Mouse (Mus musculus) hindbrain, embryonic 12.5 days (tissue): ENCODE data around the gene Polr3a. TPM values are rescaled to one million over a fixed set of nuclear protein-coding genes. Genes with fewer than 3 reads are reported as not detected.

Experiments used
- ATAC-seq: fragments of 200-750 bp; cut with Nextera tagmentation; 2 replicates; pipeline ENCODE4 v1.8.0; 2017; ENCODE audit warnings: moderate TSS enrichment; ENCODE audit not compliant: low FRiP score
- H3K27ac ChIP-seq: fragments of 300-500 bp; sonication (generic); 2 replicates; pipeline ENCODE4 v1.5.1; 2016; ENCODE audit warnings: mild to moderate bottlenecking
- H3K27me3 ChIP-seq: fragments of 300-500 bp; sonication (generic); 2 replicates; pipeline ENCODE4 v1.6.1; 2016; ENCODE audit warnings: mild to moderate bottlenecking
- H3K36me3 ChIP-seq: fragments of 300-500 bp; sonication (generic); 2 replicates; pipeline ENCODE4 v1.6.1; 2016; ENCODE audit warnings: mild to moderate bottlenecking
- H3K4me1 ChIP-seq: fragments of 300-500 bp; sonication (generic); 2 replicates; pipeline ENCODE4 v1.6.1; 2016
- H3K4me2 ChIP-seq: fragments of 300-500 bp; sonication (generic); replicated peaks from 2 replicates; pipeline ENCODE4 v1.6.1; 2016; ENCODE audit warnings: mild to moderate bottlenecking
- H3K4me3 ChIP-seq: fragments of 300-500 bp; sonication (generic); 2 replicates; pipeline ENCODE4 v1.5.1; 2016; ENCODE audit warnings: mild to moderate bottlenecking
- H3K9ac ChIP-seq: fragments of 300-500 bp; sonication (generic); 2 replicates; pipeline ENCODE4 v1.6.1; 2016; ENCODE audit warnings: mild to moderate bottlenecking, moderate library complexity
- H3K9me3 ChIP-seq: fragments of 300-500 bp; sonication (generic); replicated peaks from 2 replicates; pipeline ENCODE4 v1.6.1; 2016; ENCODE audit warnings: mild to moderate bottlenecking
- WGBS: fragments of 180-500 bp; shearing (Covaris S2); methylation state at CpG from one replicate; pipeline ENCODE4 v1.1.7; 2016; 5-methylcytosine and 5-hydroxymethylcytosine counted together
- polyA plus RNA-seq: library from polyadenylated mRNA; unstranded; fragments of >200 nt; fragmentation: Nextera tagmentation; extraction: Ambion mirVana; gene quantifications from 2 replicates; pipeline ENCODE4 v1.2.1, GENCODE M21; 2016

The Polr3a gene
- polyA plus RNA-seq, 1 experiment from 2014 or later, result 20.3 TPM

GRCm38 (mm10) chr14:24508070-24508773 is 21.4 kb upstream of the Polr3a start:
- ATAC-seq, result no peak
- Histone ChIP-seq H3K4me3 (no peak overlapping the region), H3K4me1 (peaks cover 20% of the 10 kb centered on the region), H3K9me3 (peaks cover 4% of the 10 kb centered on the region; the same call in 1 of the 2 replicates), H3K4me2 (peak overlapping the region; percentile 39), H3K27me3 (no peaks in the 10 kb centered on the region), H3K27ac (no peak overlapping the region), H3K36me3 (no peaks in the 10 kb centered on the region), H3K9ac (no peak overlapping the region; the same call in 1 of the 2 replicates)
- WGBS, result 11% methylated on average over 17 of the region's 18 CpGs

DNA sequence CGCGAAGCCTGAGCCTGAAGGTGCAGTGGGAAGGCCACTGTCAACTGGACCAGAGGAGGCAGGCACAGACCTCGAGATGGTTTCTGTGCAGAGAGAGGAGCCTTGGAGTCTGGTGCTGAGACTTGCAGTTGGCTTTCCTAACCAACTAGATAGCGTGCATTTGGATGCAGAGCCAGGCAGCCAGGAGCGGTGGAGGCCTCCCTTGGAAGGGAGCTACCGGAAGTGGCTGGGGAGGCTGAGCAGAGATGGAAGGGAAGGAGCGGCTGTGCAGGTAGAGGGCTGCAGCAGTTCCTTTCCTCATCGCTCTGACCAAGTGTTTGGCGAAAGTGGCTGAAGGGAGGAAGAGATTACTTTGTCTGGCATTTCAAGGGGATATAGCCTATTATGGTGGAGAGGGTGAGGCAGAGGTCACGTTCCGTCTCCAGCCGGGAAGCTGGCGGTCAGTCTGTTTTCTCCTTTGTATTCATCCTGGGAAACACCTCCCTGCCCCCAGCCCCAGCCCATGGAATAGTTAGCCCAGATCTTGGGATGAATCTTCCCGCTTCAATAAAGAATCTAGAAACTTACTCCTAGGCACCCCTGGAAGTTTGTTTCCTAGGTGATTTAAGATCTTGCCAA is 20.7 kb upstream of the Polr3a start:
- Histone ChIP-seq H3K36me3 (no peaks in the 10 kb centered on the region), H3K4me1 (peaks cover 20% of the 10 kb centered on the region), H3K4me2 (no peak overlapping the region; the same call in 1 of the 2 replicates), H3K27ac (no peak overlapping the region), H3K9me3 (peaks cover 4% of the 10 kb centered on the region; the same call in 1 of the 2 replicates), H3K4me3 (no peak overlapping the region), H3K27me3 (no peaks in the 10 kb centered on the region), H3K9ac (0 out of 2 replicates have a peak overlapping the region, but pooled peaks have one; percentile 44)
- no peak for ATAC-seq
- 25% methylated on average over 14 of the region's 14 CpGs for WGBS

GRCm38 (mm10) chr14:24501256-24501655 is 14.4 kb upstream of the Polr3a start:
- Histone ChIP-seq H3K9ac (peak overlapping the region; percentile 53), H3K27me3 (no peaks in the 10 kb centered on the region), H3K4me3 (no peak overlapping the region), H3K36me3 (peaks cover 22% of the 10 kb centered on the region), H3K27ac (peak overlapping the region; percentile 95), H3K9me3 (no peaks in the 10 kb centered on the region), H3K4me1 (peaks cover 12% of the 10 kb centered on the region), H3K4me2 (0 out of 2 replicates have a peak overlapping the region, but pooled peaks have one; percentile 29)
- peak; percentile 46; the same call in 1 of the 2 replicates for ATAC-seq
- WGBS, result 44% methylated on average over 4 of the region's 4 CpGs

DNA sequence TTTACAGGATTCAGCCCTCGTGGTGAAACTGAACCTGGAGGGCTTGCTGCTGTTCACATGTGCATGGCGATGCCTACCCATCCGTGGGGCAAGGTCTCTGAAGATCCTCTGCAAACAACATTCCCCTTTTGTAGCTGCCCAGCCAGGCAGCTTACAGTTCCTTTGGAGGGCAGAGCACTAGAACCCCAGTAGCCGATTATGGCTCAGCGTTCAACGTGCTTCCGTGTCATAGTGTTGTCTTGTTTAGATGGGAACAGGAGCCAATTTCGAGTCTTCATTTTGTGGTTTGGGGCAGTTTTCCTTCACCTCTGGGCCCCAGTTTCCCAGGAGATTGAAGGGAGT is 14.0 kb upstream of the Polr3a start:
- Histone ChIP-seq H3K27ac (peak overlapping the region; percentile 95), H3K4me2 (peak overlapping the region; percentile 29; the same call in 1 of the 2 replicates), H3K4me1 (peaks cover 12% of the 10 kb centered on the region), H3K27me3 (no peaks in the 10 kb centered on the region), H3K9me3 (no peaks in the 10 kb centered on the region), H3K36me3 (peaks cover 27% of the 10 kb centered on the region), H3K4me3 (no peak overlapping the region), H3K9ac (peak overlapping the region; percentile 53)
- ATAC-seq, result peak; percentile 77; the same call in 1 of the 2 replicates
- WGBS, result 10% methylated on average over 8 of the region's 8 CpGs

DNA sequence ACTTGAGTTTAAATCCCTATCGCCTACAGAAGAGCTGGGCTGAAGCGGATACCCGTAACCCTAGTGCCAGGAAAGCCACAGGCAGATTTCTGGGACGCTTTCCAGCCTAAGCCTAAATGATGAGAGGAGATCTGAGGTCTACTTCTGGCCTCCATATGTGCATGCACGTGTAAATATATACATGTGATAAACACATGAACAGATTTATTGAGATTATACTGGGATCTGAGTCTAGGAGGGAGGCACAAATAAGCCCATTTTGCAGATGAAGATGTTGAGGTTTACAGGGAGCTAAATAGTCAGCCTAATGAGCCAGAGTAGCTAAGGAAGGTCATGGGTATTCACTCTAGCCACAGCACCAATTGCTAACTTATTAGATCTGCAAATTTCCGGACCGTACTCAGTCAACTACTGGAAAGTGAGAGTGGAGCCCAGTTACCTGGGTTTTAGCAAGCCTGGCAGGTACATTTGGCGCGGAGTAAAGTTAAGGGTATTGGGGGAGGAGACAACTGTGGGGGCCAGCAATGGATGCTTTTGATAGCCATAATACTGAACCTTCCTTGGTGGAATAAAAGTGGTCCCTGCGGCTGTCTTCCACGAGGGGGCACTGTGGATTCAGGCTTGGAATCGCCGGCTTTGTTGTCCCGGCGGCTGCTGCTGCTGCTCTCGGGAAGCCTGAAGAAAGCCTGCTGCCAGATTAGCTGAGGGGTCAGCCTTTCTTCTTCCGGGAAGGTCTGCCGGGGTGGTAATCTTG is 13.4 kb upstream of the Polr3a start:
- Histone ChIP-seq H3K27me3 (no peaks in the 10 kb centered on the region), H3K9ac (peak overlapping the region; percentile 53), H3K27ac (peak overlapping the region; percentile 95), H3K4me3 (no peak overlapping the region), H3K9me3 (no peaks in the 10 kb centered on the region), H3K36me3 (peaks cover 31% of the 10 kb centered on the region), H3K4me2 (peak overlapping the region; percentile 29; the same call in 1 of the 2 replicates), H3K4me1 (peaks cover 12% of the 10 kb centered on the region)
- 20% methylated on average over 18 of the region's 18 CpGs for WGBS
- peak; percentile 80 for ATAC-seq

GRCm38 (mm10) chr14:24499478-24499877 is 12.6 kb upstream of the Polr3a start:
- peaks cover 14% of the 10 kb centered on the region for H3K4me1 ChIP-seq
- H3K9ac ChIP-seq, result no peak overlapping the region
- WGBS, result 45% methylated on average over 9 of the region's 9 CpGs
- peak overlapping the region; percentile 52 for H3K27ac ChIP-seq
- H3K36me3 ChIP-seq, result peaks cover 38% of the 10 kb centered on the region
- no peaks in the 10 kb centered on the region for H3K27me3 ChIP-seq
- no peak overlapping the region for H3K4me3 ChIP-seq
- H3K9me3 ChIP-seq, result no peaks in the 10 kb centered on the region
- H3K4me2 ChIP-seq, result no peak overlapping the region
- ATAC-seq, result no peak

DNA sequence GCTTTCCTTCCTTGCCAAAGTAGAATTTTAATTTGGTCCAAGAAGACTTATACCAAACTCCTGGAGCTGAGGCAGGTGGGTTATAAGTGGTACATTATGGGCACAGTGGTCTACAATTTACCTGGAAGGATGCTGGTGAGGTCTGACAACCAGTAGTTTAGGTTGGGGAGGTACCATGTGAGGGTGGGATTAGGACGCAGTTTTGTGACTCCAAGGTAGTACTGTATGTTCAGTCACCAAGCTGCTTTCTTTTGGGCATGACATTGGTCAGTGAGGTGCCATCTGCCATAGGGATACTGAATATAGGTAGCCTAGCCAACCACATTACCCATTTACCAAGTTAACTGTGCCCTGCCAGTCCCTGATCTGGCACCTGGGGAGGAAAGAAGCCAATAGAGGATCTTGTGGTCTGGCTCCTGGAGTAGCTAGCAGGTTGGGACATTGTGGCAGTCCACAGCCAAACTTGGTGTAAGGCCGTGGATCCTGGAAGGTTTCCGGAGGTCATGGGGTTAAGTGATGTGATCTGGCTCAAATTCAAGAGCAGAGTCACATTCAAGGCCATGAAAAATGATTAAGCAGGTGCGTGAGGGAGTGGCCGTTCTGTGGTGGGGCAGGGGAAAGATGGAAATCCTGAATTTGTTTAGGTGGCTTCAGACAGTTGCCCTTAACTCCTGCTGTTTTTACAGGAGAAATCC is 11.8 kb upstream of the Polr3a start:
- Histone ChIP-seq H3K4me1 (peaks cover 22% of the 10 kb centered on the region), H3K4me2 (no peak overlapping the region), H3K9ac (no peak overlapping the region), H3K4me3 (no peak overlapping the region), H3K9me3 (no peaks in the 10 kb centered on the region), H3K36me3 (peaks cover 46% of the 10 kb centered on the region), H3K27ac (peak overlapping the region; percentile 52; the same call in 1 of the 2 replicates), H3K27me3 (no peaks in the 10 kb centered on the region)
- no peak for ATAC-seq
- 76% methylated on average over 5 of the region's 5 CpGs for WGBS

DNA sequence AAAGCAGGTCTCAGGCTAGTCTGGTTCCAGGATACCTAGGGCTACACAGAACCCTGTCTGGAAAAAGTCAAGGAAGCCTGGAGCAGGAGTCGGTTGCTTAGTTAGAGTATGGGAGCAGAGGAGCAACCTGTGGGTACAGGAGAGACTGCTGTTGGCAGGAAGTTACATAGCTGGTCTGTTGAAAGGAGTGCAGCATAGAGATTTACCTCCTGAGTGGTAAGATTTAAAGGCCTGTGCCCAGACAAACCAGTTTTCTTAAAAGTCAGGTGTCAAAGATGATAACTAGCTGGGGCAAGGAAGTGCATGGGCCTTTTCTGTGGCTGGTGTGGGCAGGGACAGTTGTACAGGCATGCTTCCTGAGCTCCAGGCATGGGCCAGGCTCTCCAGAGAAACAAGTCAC is 10.6 kb upstream of the Polr3a start:
- WGBS, result 96% methylated on average over 1 of the region's 1 CpGs
- Histone ChIP-seq H3K4me2 (no peak overlapping the region), H3K9ac (no peak overlapping the region), H3K36me3 (peaks cover 58% of the 10 kb centered on the region), H3K27ac (no peak overlapping the region), H3K4me3 (no peak overlapping the region), H3K27me3 (no peaks in the 10 kb centered on the region), H3K9me3 (no peaks in the 10 kb centered on the region), H3K4me1 (peaks cover 34% of the 10 kb centered on the region)
- no peak for ATAC-seq

DNA sequence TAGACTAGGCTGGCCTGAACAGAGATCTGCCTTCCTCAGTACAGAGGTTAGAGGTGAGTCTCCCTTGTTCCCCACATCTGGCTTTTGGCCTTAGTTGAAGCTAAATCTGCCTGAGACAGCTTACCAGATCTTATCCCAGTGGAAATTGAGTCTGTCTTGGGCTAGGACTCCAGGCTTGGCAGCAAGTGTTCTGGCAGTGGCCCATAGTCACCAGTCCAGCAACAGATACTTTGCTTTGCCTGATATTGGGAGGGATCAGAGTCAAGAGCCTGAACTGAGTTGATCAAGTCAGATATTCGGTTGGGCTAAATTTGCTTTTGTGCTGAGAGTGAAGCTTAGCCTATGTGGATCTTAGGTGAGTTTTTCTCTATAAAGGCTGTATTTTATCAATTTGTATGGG is 9.6 kb upstream of the Polr3a start:
- Histone ChIP-seq H3K36me3 (peaks cover 64% of the 10 kb centered on the region), H3K4me2 (no peak overlapping the region), H3K4me1 (peaks cover 40% of the 10 kb centered on the region), H3K27me3 (no peaks in the 10 kb centered on the region), H3K4me3 (no peak overlapping the region), H3K27ac (no peak overlapping the region), H3K9ac (no peak overlapping the region), H3K9me3 (no peaks in the 10 kb centered on the region)
- ATAC-seq, result no peak
- WGBS, result 93% methylated on average over 1 of the region's 1 CpGs

- no peak for ATAC-seq
- Histone ChIP-seq H3K27ac (no peak overlapping the region), H3K27me3 (no peaks in the 10 kb centered on the region), H3K36me3 (peaks cover 58% of the 10 kb centered on the region), H3K9ac (no peak overlapping the region; the same call in 1 of the 2 replicates), H3K4me3 (no peak overlapping the region), H3K4me1 (peaks cover 35% of the 10 kb centered on the region), H3K4me2 (no peak overlapping the region), H3K9me3 (no peaks in the 10 kb centered on the region)
- 89% methylated on average over 9 of the region's 9 CpGs for WGBS
Observed at GRCm38 (mm10) chr14:24493256-24493655, 6.4 kb upstream of the Polr3a start.

GRCm38 (mm10) chr14:24491266-24491981 is 4.6 kb upstream of the Polr3a start:
- Histone ChIP-seq H3K9me3 (no peaks in the 10 kb centered on the region), H3K36me3 (peaks cover 43% of the 10 kb centered on the region), H3K4me2 (peak overlapping the region; percentile 89), H3K27me3 (no peaks in the 10 kb centered on the region), H3K9ac (peak overlapping the region; percentile 99), H3K4me3 (peak overlapping the region; percentile 96), H3K4me1 (peaks cover 35% of the 10 kb centered on the region), H3K27ac (peak overlapping the region; percentile 81)
- 8% methylated on average over 11 of the region's 11 CpGs for WGBS
- ATAC-seq, result peak; percentile 12; the same call in 1 of the 2 replicates
